Mouse (Mus musculus) ES-E14 (cell line): Measurements from ENCODE around the gene Man1a2.

Experiments used
- CHD2 ChIP-seq: IDR thresholded peaks from 2 replicates; pipeline ENCODE4 v1.6.1; 2014; ENCODE audit warnings: mild to moderate bottlenecking, low read depth, low read length, inconsistent platforms
- HCFC1 ChIP-seq: IDR thresholded peaks from 2 replicates; pipeline ENCODE4 v1.6.1; 2012; ENCODE audit warnings: low read length, inconsistent platforms, borderline replicate concordance; ENCODE audit not compliant: insufficient read depth
- MAFK ChIP-seq: IDR thresholded peaks from 2 replicates; pipeline ENCODE4 v1.6.1; 2014; ENCODE audit warnings: mild to moderate bottlenecking, low read depth, low read length, inconsistent platforms; ENCODE audit not compliant: insufficient read depth
- ZC3H11A ChIP-seq: IDR thresholded peaks from 2 replicates; pipeline ENCODE4 v1.6.1; 2012; ENCODE audit warnings: low read depth, mild to moderate bottlenecking, inconsistent platforms, low read length, borderline replicate concordance
- ZNF384 ChIP-seq: IDR thresholded peaks from 2 replicates; pipeline ENCODE4 v1.6.1; 2012; ENCODE audit warnings: low read depth, low read length, inconsistent platforms

DNA sequence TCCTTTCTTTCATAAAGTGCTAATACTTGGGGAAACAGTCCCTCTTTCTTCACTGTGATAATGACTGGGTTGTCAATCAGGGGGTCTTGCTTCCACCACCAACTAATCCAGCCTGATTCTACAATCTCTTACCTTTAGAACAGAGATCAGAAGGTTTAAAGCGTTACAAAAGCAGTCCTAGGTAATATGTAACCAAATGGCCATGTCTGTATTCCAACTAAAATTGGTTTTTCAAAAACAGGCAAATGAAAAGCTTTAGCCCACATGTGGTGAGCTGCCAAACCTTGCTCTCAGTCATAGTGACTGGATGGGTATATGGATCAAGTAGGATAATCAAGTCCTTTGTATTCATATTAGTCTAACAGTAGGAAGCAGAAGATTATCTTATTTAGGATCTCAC, 32.0 kb downstream of the Man1a2 start:
- TF ChIP-seq HCFC1 = no peak
- no peak for TF ChIP-seq CHD2
- TF ChIP-seq ZNF384 = no peak
- TF ChIP-seq MAFK = no peak
- no peak for TF ChIP-seq ZC3H11A
